Mouse (Mus musculus) right cerebral cortex, postnatal 4 days (tissue): ENCODE results near the gene Ugt1a9.
"Not testable (repeated sequence)": the region's sequence is repeated elsewhere in the genome, so short reads cannot be mapped to it uniquely, and the experiment has no call there.

ENCODE experiments used
- DNase-seq: peaks from one replicate; pipeline ENCODE4 v3.0.0-alpha.2; 2022

Gene Ugt1a9

GRCm38 (mm10) chr1:88109027-88109557 lies 38.5 kb downstream of the Ugt1a9 start:
- DNase-seq = not testable (repeated sequence)

DNA sequence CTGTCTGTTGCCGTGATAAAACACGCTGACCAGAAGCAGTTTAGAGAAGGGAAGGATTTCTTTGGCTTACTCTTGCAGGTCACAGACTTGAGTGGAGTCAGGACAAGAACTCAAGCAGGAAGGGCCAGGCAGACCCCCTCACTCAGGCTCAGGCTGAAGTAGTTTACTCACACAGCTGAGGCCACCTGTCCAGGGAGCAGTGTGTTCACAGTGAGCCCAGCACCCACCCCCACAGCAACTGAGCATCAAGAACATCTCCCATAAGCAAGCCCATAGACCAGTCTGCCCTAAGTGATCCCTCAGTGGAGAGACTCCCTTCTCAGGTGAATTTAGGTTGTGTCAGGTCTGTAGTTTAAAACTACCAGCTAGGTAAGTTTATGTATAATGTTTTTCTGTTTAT lies 39.0 kb downstream of the Ugt1a9 start:
- not testable (repeated sequence) for DNase-seq

DNA sequence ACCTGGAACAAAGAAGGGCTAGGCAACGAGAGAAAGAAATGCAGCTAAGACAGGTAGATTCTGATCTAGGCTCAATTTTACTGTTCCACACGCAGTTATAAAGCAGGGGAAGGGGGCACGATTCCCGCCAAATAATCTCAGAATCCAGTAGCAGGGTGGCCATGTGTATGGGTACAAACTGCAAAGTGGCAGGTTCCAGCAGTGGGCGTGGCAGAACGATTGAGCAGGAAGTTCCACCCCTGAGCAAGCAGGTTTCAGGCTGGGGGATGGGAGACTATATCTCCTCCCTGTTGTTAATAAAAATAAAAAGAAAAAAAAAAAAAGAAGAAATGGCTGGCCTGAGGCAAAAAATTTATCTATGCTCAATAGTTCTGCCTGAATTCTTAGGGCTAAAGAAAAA lies 42.2 kb downstream of the Ugt1a9 start:
- DNase-seq = not testable (repeated sequence)

DNA sequence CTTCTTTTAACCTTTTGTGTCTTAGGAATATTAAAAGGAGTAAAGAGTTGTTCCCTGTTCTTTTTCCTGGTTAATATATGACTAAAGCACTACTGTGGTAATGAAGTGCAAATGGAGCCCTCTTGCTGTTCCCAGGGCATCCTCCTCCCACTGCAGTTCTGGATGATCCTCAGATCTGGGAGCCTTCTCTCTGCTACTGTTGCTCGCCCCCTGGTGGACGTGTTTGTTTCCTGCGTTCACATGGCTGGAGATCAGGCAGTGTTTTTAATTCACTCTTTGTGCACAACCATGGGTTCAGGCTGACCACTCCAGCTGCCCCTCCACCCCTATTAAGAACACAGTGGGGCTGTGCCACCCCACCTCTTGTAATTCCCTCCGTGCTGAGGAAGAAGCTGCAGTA lies 50.0 kb downstream of the Ugt1a9 start:
- not testable (repeated sequence) for DNase-seq

DNA sequence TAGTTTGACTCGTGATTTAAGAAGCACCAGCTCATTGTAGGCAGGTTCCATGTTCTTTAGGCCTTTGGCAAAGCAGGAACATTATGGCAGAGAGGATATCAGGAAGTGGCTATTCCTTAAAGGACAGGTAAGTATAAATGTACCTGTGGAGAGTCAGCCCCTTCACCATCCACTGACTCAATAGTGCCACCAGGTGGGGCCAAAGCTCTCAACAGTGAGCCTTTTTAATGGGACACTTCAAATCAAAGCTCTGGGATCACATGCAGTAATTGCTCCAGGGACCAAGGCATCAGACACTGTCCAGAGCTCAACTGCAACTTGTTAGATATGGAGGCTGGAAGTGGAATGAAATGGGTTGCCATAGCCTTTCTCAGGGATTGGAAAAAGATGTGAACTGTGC lies 50.9 kb downstream of the Ugt1a9 start:
- DNase-seq = not testable (repeated sequence)

GRCm38 (mm10) chr1:88125827-88126360 lies 55.3 kb downstream of the Ugt1a9 start:
- DNase-seq = not testable (repeated sequence)

DNA sequence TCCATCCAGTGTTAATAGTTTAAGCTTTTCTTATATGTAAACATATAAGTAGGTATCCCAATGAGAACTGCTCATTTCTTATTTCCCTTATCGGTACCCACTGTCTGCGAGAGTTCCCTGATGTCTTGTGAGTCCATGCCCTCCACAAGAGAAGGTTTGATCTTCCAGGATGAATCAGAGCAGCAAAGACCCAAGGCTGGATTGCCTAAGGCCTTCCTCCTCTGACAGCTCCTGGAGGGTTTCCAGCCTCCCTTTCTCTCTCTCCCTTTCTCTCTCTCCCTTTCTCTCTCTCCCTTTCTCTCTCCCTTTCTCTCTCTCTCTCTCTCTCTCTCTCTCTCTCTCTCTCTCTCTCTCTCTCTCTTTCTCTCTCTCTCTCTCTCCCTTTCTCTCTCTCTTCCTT lies 58.5 kb downstream of the Ugt1a9 start:
- DNase-seq = not testable (repeated sequence)

DNA sequence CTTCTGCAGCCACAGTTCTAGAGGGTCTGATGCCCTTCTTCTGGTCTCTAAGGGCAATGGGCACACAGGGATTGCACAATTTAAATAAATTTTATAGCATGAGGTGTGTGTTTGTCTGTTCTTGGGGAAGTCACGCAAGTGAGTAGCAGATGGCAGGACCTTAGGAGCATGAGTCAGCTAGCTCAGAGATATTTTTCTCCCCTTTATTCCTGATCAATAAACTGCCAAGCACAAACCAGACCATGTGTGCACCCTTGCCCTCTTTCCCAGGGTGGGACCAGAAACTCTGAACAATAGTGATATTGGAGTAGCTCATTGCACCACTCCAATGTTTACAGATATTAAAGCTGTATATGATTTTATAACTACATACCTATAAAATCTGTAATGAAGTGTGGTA lies 59.6 kb downstream of the Ugt1a9 start:
- not testable (repeated sequence) for DNase-seq

- DNase-seq = no peak
These were observed 63.4 kb downstream of the Ugt1a9 start for GRCm38 (mm10) chr1:88133908-88134456.

- not testable (repeated sequence) for DNase-seq
These were observed 63.9 kb downstream of the Ugt1a9 start, which contains the start of gene Ugt1a6a for GRCm38 (mm10) chr1:88134457-88135011. Gene Ugt1a6a (plus strand): TSS chr1:88134809.

- DNase-seq = not testable (repeated sequence)
These were observed 64.8 kb downstream of the Ugt1a9 start for GRCm38 (mm10) chr1:88135229-88135904.

DNA sequence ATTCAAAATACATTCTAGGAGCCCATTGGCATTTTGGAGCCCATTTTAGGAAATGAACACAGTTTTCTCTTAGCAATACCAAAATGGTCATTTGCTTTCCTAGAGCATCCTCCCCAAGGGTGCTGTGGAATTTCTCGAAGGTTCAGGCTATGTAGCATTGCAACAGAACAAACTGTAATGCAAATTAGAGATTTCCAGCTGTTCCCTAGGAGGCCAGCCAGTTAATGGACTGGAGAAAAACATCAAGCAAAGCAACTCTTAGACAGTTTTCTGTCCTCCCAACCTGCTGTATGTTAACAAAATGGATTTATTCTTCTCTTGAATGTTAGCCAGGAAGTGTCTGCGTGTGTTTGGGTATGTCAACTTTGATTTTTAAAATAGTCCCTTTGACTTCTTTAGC lies 66.0 kb downstream of the Ugt1a9 start:
- DNase-seq = no peak

GRCm38 (mm10) chr1:88137264-88137663 lies 66.7 kb downstream of the Ugt1a9 start:
- DNase-seq = no peak

DNA sequence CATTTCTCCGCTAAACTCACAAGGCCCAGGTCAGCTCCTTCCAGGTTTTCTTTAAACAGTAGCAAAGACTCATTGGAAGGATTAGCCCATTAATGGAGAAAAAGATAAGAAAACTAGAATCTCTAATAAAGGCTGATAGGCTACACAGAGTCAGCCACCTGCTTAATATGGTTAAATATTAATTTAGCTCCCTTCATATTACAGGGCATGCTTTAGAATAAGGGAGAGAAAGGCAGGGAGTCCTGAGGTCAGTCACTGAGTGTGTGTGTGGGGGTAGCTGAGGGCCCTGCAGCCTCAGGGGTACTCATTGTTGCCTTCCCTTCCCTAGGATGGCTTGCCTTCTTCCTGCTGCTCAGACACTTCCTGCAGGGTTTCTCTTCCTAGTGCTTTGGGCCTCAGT lies 67.5 kb downstream of the Ugt1a9 start:
- DNase-seq = no peak

GRCm38 (mm10) chr1:88140492-88140891 lies 69.9 kb downstream of the Ugt1a9 start:
- DNase-seq = not testable (repeated sequence)

GRCm38 (mm10) chr1:88143966-88144675 lies 73.5 kb downstream of the Ugt1a9 start:
- DNase-seq = peak; percentile 59

DNA sequence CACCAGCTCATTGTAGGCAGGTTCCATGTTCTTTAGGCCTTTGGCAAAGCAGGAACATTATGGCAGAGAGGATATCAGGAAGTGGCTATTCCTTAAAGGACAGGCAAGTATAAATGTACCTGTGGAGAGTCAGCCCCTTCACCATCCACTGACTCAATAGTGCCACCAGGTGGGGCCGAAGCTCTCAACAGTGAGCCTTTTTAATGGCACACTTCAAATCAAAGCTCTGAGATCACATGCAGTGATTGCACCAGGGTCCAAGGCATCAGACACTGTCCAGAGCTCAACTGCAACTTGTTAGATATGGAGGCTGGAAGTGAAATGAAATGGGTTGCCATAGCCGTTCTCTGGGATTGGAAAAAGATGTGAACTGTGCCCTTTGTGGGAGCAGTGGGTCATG lies 74.7 kb downstream of the Ugt1a9 start:
- DNase-seq = not testable (repeated sequence)

- DNase-seq = peak; percentile 5
These were observed 79.5 kb downstream of the Ugt1a9 start for GRCm38 (mm10) chr1:88150133-88150532.

GRCm38 (mm10) chr1:88158430-88158829 lies 87.8 kb downstream of the Ugt1a9 start:
- DNase-seq = no peak

DNA sequence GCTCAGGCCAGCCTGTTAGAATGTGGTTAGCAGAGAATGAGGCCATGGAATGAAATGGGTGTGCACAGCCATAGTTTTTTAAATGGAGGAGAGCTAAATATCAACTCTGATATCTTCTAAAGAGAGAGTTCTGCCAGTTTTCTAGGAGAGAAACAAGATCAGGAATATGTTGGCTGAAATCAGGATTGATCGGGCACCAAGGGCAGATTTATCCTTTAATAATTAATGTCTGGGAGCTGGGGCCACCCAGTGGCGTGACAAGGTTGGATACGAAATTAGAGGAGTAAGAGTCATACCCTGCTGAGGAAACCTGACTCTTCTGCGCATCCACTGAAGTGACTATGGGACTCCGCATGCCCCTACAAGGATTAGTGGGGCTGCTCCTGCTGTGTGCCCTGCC lies 95.1 kb downstream of the Ugt1a9 start, which contains the start of gene Ugt1a5:
Gene Ugt1a5 (plus strand): TSS at position 302 of the 400 bp plus-strand sequence.
- no peak for DNase-seq

DNA sequence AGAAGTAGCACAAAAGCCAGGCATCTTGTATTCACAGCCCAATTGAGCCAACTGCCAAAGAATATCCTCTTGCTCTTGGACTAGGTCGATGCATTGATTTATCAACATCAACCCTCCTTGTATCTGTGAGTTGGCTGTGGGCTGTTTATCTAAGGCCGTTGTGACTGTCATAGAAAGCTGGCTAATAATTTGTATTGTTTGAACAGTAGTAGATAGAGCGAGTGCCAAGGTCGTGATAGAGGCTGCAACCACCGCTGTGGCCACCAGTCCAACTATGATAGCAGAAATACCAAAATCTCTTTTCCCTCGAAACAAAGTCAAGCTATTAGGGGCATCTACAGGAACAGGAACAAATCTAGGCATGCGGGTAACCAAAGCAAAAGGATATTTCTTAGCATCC lies 101.6 kb downstream of the Ugt1a9 start:
- DNase-seq = not testable (repeated sequence)

DNA sequence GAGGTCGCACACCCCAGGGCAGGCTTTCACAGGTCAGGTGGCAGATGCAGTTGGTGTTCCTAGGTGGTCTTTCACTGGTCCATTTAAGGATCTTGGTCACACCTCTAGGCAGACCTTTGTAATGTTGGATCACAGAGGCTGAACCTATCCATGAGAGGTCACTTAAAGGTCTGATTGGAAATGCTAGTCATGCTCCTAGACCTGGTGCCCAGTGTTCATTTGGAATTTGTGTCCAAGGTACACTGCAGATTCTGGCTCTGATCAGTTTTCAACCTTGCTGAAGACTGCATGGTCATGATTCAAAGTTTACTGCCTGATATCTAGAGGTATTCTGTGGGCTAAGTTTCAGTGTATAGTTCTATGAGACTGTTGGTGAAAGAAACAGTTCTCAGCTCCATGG lies 109.1 kb downstream of the Ugt1a9 start:
- DNase-seq = no peak

- no peak for DNase-seq
These were observed 115.8 kb downstream of the Ugt1a9 start for GRCm38 (mm10) chr1:88186325-88186935.
